Mouse (Mus musculus) hematopoietic stem cell, adult 5-6 weeks (primary cell): ENCODE results near the gene Lca5l. TPM values are rescaled to one million over a fixed set of nuclear protein-coding genes. Genes with fewer than 3 reads are reported as not detected.

Experiments used
- ATAC-seq, 2 experiments: fragments of 125-278 bp in 1 of 2; replicated peaks in 1 of 2; 2 replicates each; pipeline ENCODE4 v1.8.0; 2016 to 2017; ENCODE audit warnings: inconsistent platforms in 2 of 2, mild to moderate bottlenecking in 2 of 2, moderate number of reproducible peaks in 2 of 2, low read depth in 1 of 2, moderate TSS enrichment in 1 of 2; ENCODE audit not compliant: low FRiP score in 2 of 2, poor library complexity in 2 of 2, severe bottlenecking in 2 of 2, insufficient read depth in 1 of 2, low TSS enrichment in 1 of 2
- total RNA-seq: library from RNA; stranded (forward); fragments of 172-1452, 232-1000 nt; gene quantifications from 2 replicates; pipeline ENCODE4 v1.2.3, GENCODE M21; 2017

Lca5l gene
- total RNA-seq, 1 experiment from 2014 or later: 0.79 TPM

GRCm38 (mm10) chr16:96187619-96188018, 4.5 kb downstream of the Lca5l start:
- no peak for ATAC-seq

- ATAC-seq: no peak
Observed at GRCm38 (mm10) chr16:96179156-96179555, 12.9 kb downstream of the Lca5l start.

- ATAC-seq: no peak
Observed at GRCm38 (mm10) chr16:96175399-96175798, 16.7 kb downstream of the Lca5l start.

GRCm38 (mm10) chr16:96173648-96174047, 18.4 kb downstream of the Lca5l start:
- ATAC-seq: no peak

GRCm38 (mm10) chr16:96168837-96169236, 23.2 kb downstream of the Lca5l start:
- ATAC-seq: no peak

GRCm38 (mm10) chr16:96165723-96166264, 26.3 kb downstream of the Lca5l start:
- no peak for ATAC-seq

- ATAC-seq: no peak
Observed at GRCm38 (mm10) chr16:96161336-96161735, 30.7 kb downstream of the Lca5l start.

- no peak for ATAC-seq
Observed at GRCm38 (mm10) chr16:96160927-96161326, 31.1 kb downstream of the Lca5l start.

- peak in 1 of 2 experiments; percentile 9; a peak in 1 of 4 replicates for ATAC-seq
Observed at GRCm38 (mm10) chr16:96159794-96160346, 32.2 kb downstream of the Lca5l start.

- ATAC-seq: peak; percentile 60 to 84; a peak in 3 of 4 replicates
Observed at GRCm38 (mm10) chr16:96159091-96159731, 32.9 kb downstream of the Lca5l start.

GRCm38 (mm10) chr16:96158511-96159080, 33.5 kb downstream of the Lca5l start:
- no peak for ATAC-seq

- ATAC-seq: no peak
Observed at GRCm38 (mm10) chr16:96157171-96157570, 34.9 kb downstream of the Lca5l start.

- no peak for ATAC-seq
Observed at GRCm38 (mm10) chr16:96156019-96156418, 36.1 kb downstream of the Lca5l start.

GRCm38 (mm10) chr16:96154476-96154875, 37.6 kb downstream of the Lca5l start:
- no peak for ATAC-seq

GRCm38 (mm10) chr16:96151551-96151950, 40.5 kb downstream of the Lca5l start:
- ATAC-seq: peak; percentile 71; a peak in 3 of 4 replicates

GRCm38 (mm10) chr16:96150995-96151394, 41.1 kb downstream of the Lca5l start:
- ATAC-seq: no peak

GRCm38 (mm10) chr16:96149311-96149710, 42.8 kb downstream of the Lca5l start:
- ATAC-seq: no peak

- no peak for ATAC-seq
Observed at GRCm38 (mm10) chr16:96148834-96149233, 43.2 kb downstream of the Lca5l start.
